Mouse (Mus musculus): Measurements from ENCODE around the gene Uchl1. TPM values are rescaled to one million over a fixed set of nuclear protein-coding genes. Genes with fewer than 3 reads are reported as not detected.

The Uchl1 gene
- polyA plus RNA-seq, 1 experiment from 2014 or later: 73.4 TPM

DNA sequence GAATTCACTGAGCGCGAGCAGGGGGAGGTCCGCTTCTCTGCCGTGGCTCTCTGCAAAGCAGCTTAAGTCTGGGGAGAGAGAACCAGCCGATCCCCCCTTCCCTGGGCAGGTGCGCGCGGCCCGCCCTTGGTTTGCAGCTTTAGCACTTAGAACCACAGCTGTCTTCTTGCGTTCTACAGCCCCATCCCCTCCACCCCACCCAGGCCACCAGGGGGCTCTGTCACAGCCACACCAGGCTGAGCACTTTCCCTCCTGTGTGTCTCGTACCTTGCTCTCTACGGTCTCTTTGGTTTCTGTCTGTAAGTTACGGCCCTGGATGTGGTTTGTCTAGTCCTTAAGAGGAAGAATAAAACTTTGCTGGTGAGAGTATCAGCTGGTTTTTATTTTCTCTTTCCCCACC is 11.0 kb downstream of the Uchl1 start:
- Histone ChIP-seq H3K4me3 (ENCODE audit: low read depth, low read length) (no peak overlapping the region), H3K27me3 (replicated peaks; ENCODE audit: control insufficient read depth, insufficient read depth, low read length) (no peaks in the 10 kb centered on the region), H3K27ac (ENCODE audit: low read depth, low read length) (no peak overlapping the region), H3K9me3 (ENCODE audit: control insufficient read depth) (no peaks in the 10 kb centered on the region), H3K4me1 (replicated peaks; ENCODE audit: control insufficient read depth, insufficient read depth, low read length) (no peaks in the 10 kb centered on the region), H3K4me2 (replicated peaks; ENCODE audit: low read depth) (no peak overlapping the region), H3K9ac (ENCODE audit: low read depth, low read length) (no peak overlapping the region), H3K36me3 (ENCODE audit: control insufficient read depth, insufficient read depth) (no peaks in the 10 kb centered on the region)
- TF ChIP-seq CTCF (IDR thresholded peaks at IDR 0.05; ENCODE audit: low read depth): peak; percentile 40
- 89% methylated on average over 13 of the region's 13 CpGs for WGBS
- ATAC-seq: no peak

DNA sequence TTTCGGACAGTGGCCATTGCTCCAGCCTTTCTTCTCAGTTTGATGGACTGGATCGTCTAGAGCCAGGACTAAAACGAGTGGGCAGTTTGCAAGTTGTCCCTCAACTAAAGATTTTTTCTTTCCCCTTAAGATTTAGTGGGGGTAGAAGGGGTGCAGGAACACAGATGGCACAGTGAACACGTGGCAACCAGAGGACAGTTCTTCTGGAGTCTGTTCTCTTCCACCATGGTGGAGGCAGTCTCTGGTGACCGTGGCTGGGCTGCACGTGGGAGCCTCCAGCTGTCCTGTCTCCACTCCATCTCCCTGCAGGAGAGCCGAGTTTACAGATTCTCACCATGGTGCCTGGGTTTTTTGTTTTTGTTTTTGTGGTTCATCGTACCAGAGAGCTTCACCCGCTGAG is 11.8 kb downstream of the Uchl1 start:
- Histone ChIP-seq H3K27me3 (replicated peaks; ENCODE audit: control insufficient read depth, insufficient read depth, low read length) (no peaks in the 10 kb centered on the region), H3K9ac (ENCODE audit: low read depth, low read length) (no peak overlapping the region), H3K4me3 (ENCODE audit: low read depth, low read length) (no peak overlapping the region), H3K4me2 (replicated peaks; ENCODE audit: low read depth) (no peak overlapping the region), H3K27ac (ENCODE audit: low read depth, low read length) (no peak overlapping the region), H3K36me3 (ENCODE audit: control insufficient read depth, insufficient read depth) (no peaks in the 10 kb centered on the region), H3K4me1 (replicated peaks; ENCODE audit: control insufficient read depth, insufficient read depth, low read length) (no peaks in the 10 kb centered on the region), H3K9me3 (ENCODE audit: control insufficient read depth) (no peaks in the 10 kb centered on the region)
- WGBS: 86% methylated on average over 9 of the region's 9 CpGs
- ATAC-seq: no peak
- no peak for TF ChIP-seq CTCF (IDR thresholded peaks at IDR 0.05; ENCODE audit: low read depth)

DNA sequence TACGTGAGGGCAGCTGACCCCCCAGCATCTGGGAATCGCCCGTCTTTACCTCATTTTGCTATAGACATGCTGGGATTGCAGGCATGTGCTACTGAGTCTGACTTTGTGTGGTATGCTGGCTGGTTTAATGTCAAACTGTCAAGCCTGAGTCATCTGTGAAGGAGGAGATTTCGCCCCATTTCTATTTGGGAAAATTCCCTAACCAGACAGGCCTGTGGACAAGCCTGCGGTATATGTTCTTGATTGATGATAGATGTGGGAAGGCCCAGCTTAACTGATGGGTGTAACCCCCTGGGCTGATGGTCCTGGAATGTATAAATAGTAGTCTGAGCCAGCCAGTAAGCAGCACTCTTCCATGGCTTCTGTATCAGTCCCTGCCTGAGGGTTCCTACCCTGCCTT is 12.4 kb downstream of the Uchl1 start:
- TF ChIP-seq CTCF (IDR thresholded peaks at IDR 0.05; ENCODE audit: low read depth): no peak
- no peaks in the 10 kb centered on the region for H3K9me3 ChIP-seq (ENCODE audit: control insufficient read depth)
- WGBS: 92% methylated on average over 5 of the region's 5 CpGs
- no peak overlapping the region for H3K9ac ChIP-seq (ENCODE audit: low read depth, low read length)
- H3K4me2 ChIP-seq (replicated peaks; ENCODE audit: low read depth): no peak overlapping the region
- no peaks in the 10 kb centered on the region for H3K36me3 ChIP-seq (ENCODE audit: control insufficient read depth, insufficient read depth)
- no peak overlapping the region for H3K27ac ChIP-seq (ENCODE audit: low read depth, low read length)
- H3K4me3 ChIP-seq (ENCODE audit: low read depth, low read length): no peak overlapping the region
- ATAC-seq: no peak
- no peaks in the 10 kb centered on the region for H3K27me3 ChIP-seq (replicated peaks; ENCODE audit: control insufficient read depth, insufficient read depth, low read length)
- H3K4me1 ChIP-seq (replicated peaks; ENCODE audit: control insufficient read depth, insufficient read depth, low read length): no peaks in the 10 kb centered on the region

GRCm38 (mm10) chr5:66689796-66690195 is 13.9 kb downstream of the Uchl1 start:
- 92% methylated on average over 9 of the region's 9 CpGs for WGBS
- no peak for TF ChIP-seq CTCF (IDR thresholded peaks at IDR 0.05; ENCODE audit: low read depth)

GRCm38 (mm10) chr5:66693231-66693630 is 17.3 kb downstream of the Uchl1 start:
- Histone ChIP-seq H3K4me1 (replicated peaks; ENCODE audit: control insufficient read depth, insufficient read depth, low read length) (no peaks in the 10 kb centered on the region), H3K9ac (ENCODE audit: low read depth, low read length) (no peak overlapping the region), H3K36me3 (ENCODE audit: control insufficient read depth, insufficient read depth) (no peaks in the 10 kb centered on the region), H3K27me3 (replicated peaks; ENCODE audit: control insufficient read depth, insufficient read depth, low read length) (no peaks in the 10 kb centered on the region), H3K4me2 (replicated peaks; ENCODE audit: low read depth) (no peak overlapping the region), H3K27ac (ENCODE audit: low read depth, low read length) (no peak overlapping the region), H3K4me3 (ENCODE audit: low read depth, low read length) (no peak overlapping the region), H3K9me3 (ENCODE audit: control insufficient read depth) (no peaks in the 10 kb centered on the region)
- TF ChIP-seq CTCF (IDR thresholded peaks at IDR 0.05; ENCODE audit: low read depth): no peak
- 64% methylated on average over 4 of the region's 4 CpGs for WGBS
- no peak for ATAC-seq

More at GRCm38 (mm10) chr5:66689796-66690195, 13.9 kb downstream of the Uchl1 start:
- Histone ChIP-seq H3K27me3 (replicated peaks; ENCODE audit: control insufficient read depth, insufficient read depth, low read length) (no peaks in the 10 kb centered on the region), H3K4me1 (replicated peaks; ENCODE audit: control insufficient read depth, insufficient read depth, low read length) (no peaks in the 10 kb centered on the region), H3K4me3 (ENCODE audit: low read depth, low read length) (no peak overlapping the region), H3K4me2 (replicated peaks; ENCODE audit: low read depth) (no peak overlapping the region), H3K36me3 (ENCODE audit: control insufficient read depth, insufficient read depth) (no peaks in the 10 kb centered on the region), H3K9ac (ENCODE audit: low read depth, low read length) (no peak overlapping the region), H3K27ac (ENCODE audit: low read depth, low read length) (no peak overlapping the region), H3K9me3 (ENCODE audit: control insufficient read depth) (no peaks in the 10 kb centered on the region)
- ATAC-seq: no peak

DNA sequence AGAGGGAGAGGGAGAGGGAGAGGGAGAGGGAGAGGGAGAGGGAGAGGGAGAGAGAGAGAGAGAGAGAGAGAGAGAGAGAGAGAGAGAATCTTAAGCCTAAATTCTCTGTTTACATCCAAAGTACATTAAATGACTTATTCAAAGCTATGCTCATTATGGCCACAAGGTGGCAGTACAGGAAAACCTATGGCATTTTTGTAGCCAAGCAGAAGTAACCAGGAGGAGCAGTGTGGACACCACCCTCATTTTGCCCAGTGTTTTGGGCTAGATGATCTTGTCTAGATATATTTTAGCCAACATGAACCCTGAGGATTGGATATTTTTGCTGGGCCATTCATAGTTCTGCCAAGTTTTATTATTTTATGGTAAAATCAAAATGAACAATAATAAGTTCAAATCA is 21.2 kb downstream of the Uchl1 start:
- TF ChIP-seq CTCF (IDR thresholded peaks at IDR 0.05; ENCODE audit: low read depth): peak; percentile 87
- no peaks in the 10 kb centered on the region for H3K4me1 ChIP-seq (replicated peaks; ENCODE audit: control insufficient read depth, insufficient read depth, low read length)
- no peaks in the 10 kb centered on the region for H3K27me3 ChIP-seq (replicated peaks; ENCODE audit: control insufficient read depth, insufficient read depth, low read length)
- no peak overlapping the region for H3K9ac ChIP-seq (ENCODE audit: low read depth, low read length)
- H3K36me3 ChIP-seq (ENCODE audit: control insufficient read depth, insufficient read depth): no peaks in the 10 kb centered on the region
- H3K27ac ChIP-seq (ENCODE audit: low read depth, low read length): no peak overlapping the region
- no peak for ATAC-seq
- H3K4me2 ChIP-seq (replicated peaks; ENCODE audit: low read depth): no peak overlapping the region
- H3K4me3 ChIP-seq (ENCODE audit: low read depth, low read length): no peak overlapping the region
- no peaks in the 10 kb centered on the region for H3K9me3 ChIP-seq (ENCODE audit: control insufficient read depth)

DNA sequence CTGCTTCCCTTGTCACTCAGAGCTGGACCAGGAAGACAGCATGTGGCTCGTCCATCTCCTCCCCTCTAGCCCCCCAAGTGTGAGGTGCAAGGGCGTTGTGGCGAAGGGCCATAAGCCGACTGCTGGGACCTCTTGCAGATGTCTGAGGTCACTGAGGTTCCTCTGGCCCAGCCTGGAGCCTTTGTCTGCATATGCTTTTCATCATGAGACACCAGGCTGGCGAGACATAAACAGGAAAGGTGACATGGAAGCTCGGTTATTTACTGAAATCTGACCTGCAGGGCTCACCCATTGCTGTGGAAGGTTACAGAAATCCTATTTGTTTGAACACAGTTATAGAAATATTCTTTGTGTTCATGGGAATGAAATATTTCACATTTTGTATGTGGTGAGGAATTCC is 24.0 kb downstream of the Uchl1 start:
- H3K27me3 ChIP-seq (replicated peaks; ENCODE audit: control insufficient read depth, insufficient read depth, low read length): no peaks in the 10 kb centered on the region
- H3K27ac ChIP-seq (ENCODE audit: low read depth, low read length): no peak overlapping the region
- ATAC-seq: no peak
- H3K9ac ChIP-seq (ENCODE audit: low read depth, low read length): no peak overlapping the region
- H3K4me1 ChIP-seq (replicated peaks; ENCODE audit: control insufficient read depth, insufficient read depth, low read length): no peaks in the 10 kb centered on the region
- H3K36me3 ChIP-seq (ENCODE audit: control insufficient read depth, insufficient read depth): no peaks in the 10 kb centered on the region
- H3K9me3 ChIP-seq (ENCODE audit: control insufficient read depth): no peaks in the 10 kb centered on the region
- H3K4me2 ChIP-seq (replicated peaks; ENCODE audit: low read depth): no peak overlapping the region
- H3K4me3 ChIP-seq (ENCODE audit: low read depth, low read length): no peak overlapping the region
- TF ChIP-seq CTCF (IDR thresholded peaks at IDR 0.05; ENCODE audit: low read depth): no peak
- WGBS: 63% methylated on average over 6 of the region's 6 CpGs

Data from intestine, postnatal 0 days (tissue).